Mouse (Mus musculus) liver, adult 2 months (tissue): ENCODE data around the gene Acer3. TPM values are rescaled to one million over a fixed set of nuclear protein-coding genes. Genes with fewer than 3 reads are reported as not detected.
A peak's percentile ranks its signal among the peaks of the same experiment; 100 is the strongest.

Experiments
- DNase-seq: peaks from one replicate; pipeline ENCODE4 v3.0.0-alpha.2; 2011; ENCODE audit warnings: low read depth, low spot score; ENCODE audit errors: extremely low read depth
- H3K27ac ChIP-seq: fragments of 200-500 bp; replicated peaks from 2 replicates; pipeline ENCODE4 v1.5.1; 2012; ENCODE audit warnings: low read depth, mild to moderate bottlenecking, control low read depth, inconsistent platforms, low read length; ENCODE audit not compliant: insufficient read depth
- H3K27me3 ChIP-seq: fragments of 200-500 bp; 2 replicates; pipeline ENCODE4 v1.6.1; 2012; ENCODE audit warnings: mild to moderate bottlenecking, moderate library complexity, low read length, inconsistent platforms; ENCODE audit not compliant: control insufficient read depth, insufficient read depth
- H3K36me3 ChIP-seq: fragments of 200-500 bp; 2 replicates; pipeline ENCODE4 v1.6.1; 2012; ENCODE audit warnings: low read length, inconsistent platforms; ENCODE audit not compliant: control insufficient read depth, insufficient read depth
- H3K4me1 ChIP-seq: fragments of 200-500 bp; 2 replicates; pipeline ENCODE4 v1.6.1; 2011; ENCODE audit warnings: low read length; ENCODE audit not compliant: control insufficient read depth, insufficient read depth
- H3K4me3 ChIP-seq: fragments of 200-500 bp; 2 replicates; pipeline ENCODE4 v1.5.1; 2011; ENCODE audit warnings: low read depth, mild to moderate bottlenecking, control low read depth, low read length, moderate library complexity; ENCODE audit not compliant: insufficient read depth
- H3K79me2 ChIP-seq: fragments of 200-500 bp; 2 replicates; pipeline ENCODE4 v1.6.1; 2012; ENCODE audit warnings: inconsistent platforms, mild to moderate bottlenecking, low read length, moderate library complexity; ENCODE audit not compliant: control insufficient read depth, insufficient read depth
- H3K9ac ChIP-seq: fragments of 200-500 bp; 2 replicates; pipeline ENCODE4 v1.6.1; 2012; ENCODE audit warnings: low read depth, mild to moderate bottlenecking, control low read depth, inconsistent platforms, low read length
- CTCF ChIP-seq: fragments of 200-500 bp; IDR thresholded peaks from 2 replicates; pipeline ENCODE4 v1.5.1; 2011; ENCODE audit warnings: low read depth, low read length, control low read depth
- POLR2A ChIP-seq: fragments of 200-500 bp; IDR thresholded peaks from 2 replicates; pipeline ENCODE4 v1.6.1; 2011; ENCODE audit warnings: low read length, control low read depth; ENCODE audit not compliant: insufficient read depth; ENCODE audit errors: extremely low read depth
- WGBS: fragments of 180-500 bp; shearing (Covaris S2); methylation state at CpG from one replicate; pipeline ENCODE4 v1.1.7; 2018; 5-methylcytosine and 5-hydroxymethylcytosine counted together
- polyA plus RNA-seq: library from polyadenylated mRNA; depleted of rRNA; stranded (reverse); fragments of >200 nt; gene quantifications from 2 replicates; pipeline ENCODE4 v1.2.3, GENCODE M21; 2012
- total RNA-seq: library from RNA; depleted of rRNA; stranded (reverse); fragments of >200 nt; gene quantifications from 2 replicates; pipeline ENCODE4 v1.2.3, GENCODE M21; 2014

The Acer3 gene
- total and polyA plus RNA-seq, 2 experiments: 7.4 to 19.7 TPM

GRCm38 (mm10) chr7:98195151-98195801 lies 125.7 kb downstream of the Acer3 start:
- no peak overlapping the region for H3K27ac ChIP-seq
- peak; percentile 61 for DNase-seq
- H3K79me2 ChIP-seq: no peaks in the 10 kb centered on the region
- WGBS: 23% methylated on average over 10 of the region's 10 CpGs
- no peak overlapping the region for H3K4me3 ChIP-seq
- H3K9ac ChIP-seq: no peak overlapping the region
- no peak for TF ChIP-seq POLR2A
- no peak for TF ChIP-seq CTCF
- peaks cover 12% of the 10 kb centered on the region for H3K27me3 ChIP-seq
- H3K4me1 ChIP-seq: peaks cover 7% of the 10 kb centered on the region
- H3K36me3 ChIP-seq: no peaks in the 10 kb centered on the region

GRCm38 (mm10) chr7:98194026-98194792 lies 126.8 kb downstream of the Acer3 start:
- DNase-seq: no peak
- no peak overlapping the region for H3K27ac ChIP-seq
- H3K9ac ChIP-seq: peak overlapping the region; percentile 28; the same call in 1 of the 2 replicates
- H3K79me2 ChIP-seq: no peaks in the 10 kb centered on the region
- H3K4me3 ChIP-seq: peak overlapping the region; percentile 38; the same call in 1 of the 2 replicates
- TF ChIP-seq POLR2A: no peak
- no peak for TF ChIP-seq CTCF
- H3K27me3 ChIP-seq: peaks cover 12% of the 10 kb centered on the region
- H3K36me3 ChIP-seq: no peaks in the 10 kb centered on the region
- WGBS: 4% methylated on average over 61 of the region's 61 CpGs
- peaks cover 7% of the 10 kb centered on the region for H3K4me1 ChIP-seq

GRCm38 (mm10) chr7:98193515-98194025 lies 127.4 kb downstream of the Acer3 start:
- H3K9ac ChIP-seq: no peak overlapping the region; the same call in 1 of the 2 replicates
- WGBS: 5% methylated on average over 36 of the region's 36 CpGs
- no peak overlapping the region for H3K27ac ChIP-seq
- peaks cover 7% of the 10 kb centered on the region for H3K4me1 ChIP-seq
- no peak for TF ChIP-seq POLR2A
- TF ChIP-seq CTCF: peak; percentile 56; the same call in 1 of the 2 replicates
- H3K36me3 ChIP-seq: no peaks in the 10 kb centered on the region
- peak; percentile 21 for DNase-seq
- no peaks in the 10 kb centered on the region for H3K79me2 ChIP-seq
- H3K27me3 ChIP-seq: peaks cover 12% of the 10 kb centered on the region
- H3K4me3 ChIP-seq: peak overlapping the region; percentile 38; the same call in 1 of the 2 replicates

- DNase-seq: peak; percentile 37
- H3K79me2 ChIP-seq: no peaks in the 10 kb centered on the region
Measured at GRCm38 (mm10) chr7:98191571-98192250, 129.3 kb downstream of the Acer3 start.

GRCm38 (mm10) chr7:98190578-98190977 lies 130.4 kb downstream of the Acer3 start:
- DNase-seq: peak; percentile 28
- Histone ChIP-seq H3K36me3 (no peaks in the 10 kb centered on the region), H3K27ac (no peak overlapping the region), H3K9ac (no peak overlapping the region), H3K27me3 (peaks cover 12% of the 10 kb centered on the region), H3K79me2 (no peaks in the 10 kb centered on the region), H3K4me1 (peaks cover 6% of the 10 kb centered on the region), H3K4me3 (no peak overlapping the region)
- no peak for TF ChIP-seq POLR2A
- no peak for TF ChIP-seq CTCF
- 85% methylated on average over 1 of the region's 1 CpGs for WGBS

More at GRCm38 (mm10) chr7:98191571-98192250, 129.3 kb downstream of the Acer3 start:
- Histone ChIP-seq H3K9ac (no peak overlapping the region), H3K27ac (no peak overlapping the region), H3K4me3 (no peak overlapping the region), H3K36me3 (no peaks in the 10 kb centered on the region), H3K4me1 (peaks cover 7% of the 10 kb centered on the region), H3K27me3 (peaks cover 12% of the 10 kb centered on the region)
- 65% methylated on average over 17 of the region's 17 CpGs for WGBS
- peak; percentile 91 for TF ChIP-seq CTCF
- TF ChIP-seq POLR2A: no peak
